Mouse (Mus musculus): ENCODE measurements at regions not wholly inside any gene's neighbourhood (a gene's known extent, or its start where the extent isn't known, plus 50 kb on each side); places are given as distances from the start of the nearest gene placed in this dataset.

DNA sequence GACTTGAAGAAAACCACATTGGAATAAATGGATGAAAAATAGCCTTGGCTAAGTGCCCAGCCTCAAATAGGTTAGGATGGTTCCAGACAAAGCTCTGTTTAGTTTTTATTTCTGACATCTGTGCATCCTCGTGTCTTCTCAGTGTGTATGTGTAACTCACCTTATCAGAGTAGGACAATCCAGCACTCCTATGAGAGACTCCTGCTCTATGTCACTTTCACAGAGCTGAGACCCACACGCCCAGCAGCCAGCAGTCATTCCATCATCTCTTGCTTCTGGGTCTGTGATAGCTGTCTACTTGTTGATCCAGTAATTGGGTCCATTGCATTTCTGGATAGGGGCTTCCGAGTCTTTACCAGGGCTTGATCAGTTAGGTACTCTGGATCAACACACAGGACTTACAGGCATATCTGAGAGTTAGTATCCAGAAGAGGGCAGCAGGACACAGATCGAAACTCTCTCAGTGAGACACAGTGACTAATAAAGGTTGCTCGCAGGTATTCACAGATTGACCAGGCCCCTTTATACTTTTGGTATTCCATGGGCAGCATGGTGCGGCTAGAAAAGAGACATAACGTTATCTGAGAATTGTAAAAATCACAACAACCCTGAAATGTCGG is 286.3 kb upstream of the Fam92a start:
- intact Hi-C loops (cut with DNase I): no loop called here

GRCm38 (mm10) chr4:12452086-12452485 is 280.3 kb upstream of the Fam92a start:
- intact Hi-C loops (cut with DNase I): no loop called here

DNA sequence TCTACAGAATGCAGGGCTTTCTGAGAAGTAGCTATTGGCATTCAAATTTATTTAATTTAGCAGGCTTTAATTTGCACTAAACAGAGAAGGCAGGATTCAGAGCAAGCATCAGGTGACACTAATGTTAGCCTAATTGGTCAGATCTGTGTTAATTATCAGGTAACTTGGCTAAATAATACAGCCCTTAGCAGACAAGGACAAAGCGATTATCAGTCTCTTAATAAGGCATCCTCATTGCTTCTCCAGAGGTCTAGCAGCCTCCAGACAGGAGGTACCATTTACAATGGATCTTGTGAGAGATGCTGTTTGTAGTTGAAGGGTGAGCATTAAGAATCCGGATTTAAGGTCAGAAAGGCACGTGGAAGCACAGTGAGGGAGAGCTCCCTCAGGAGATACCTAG is 253.7 kb upstream of the Fam92a start:
- intact Hi-C loops (cut with DNase I): no loop called here

- intact Hi-C loops (cut with DNase I): no loop called here
These were observed 250.0 kb upstream of the Fam92a start for GRCm38 (mm10) chr4:12421628-12422319.

- intact Hi-C loops (cut with DNase I): no loop called here
These were observed 246.3 kb upstream of the Fam92a start for GRCm38 (mm10) chr4:12418086-12418485.

GRCm38 (mm10) chr4:12395344-12395743 is 223.5 kb upstream of the Fam92a start:
- intact Hi-C loops (cut with DNase I): no loop called here

GRCm38 (mm10) chr4:12376797-12377570 is 205.2 kb upstream of the Fam92a start:
- intact Hi-C loops (cut with DNase I): no loop called here

GRCm38 (mm10) chr4:12369551-12369950 is 197.7 kb upstream of the Fam92a start:
- intact Hi-C loops (cut with DNase I): no loop called here

DNA sequence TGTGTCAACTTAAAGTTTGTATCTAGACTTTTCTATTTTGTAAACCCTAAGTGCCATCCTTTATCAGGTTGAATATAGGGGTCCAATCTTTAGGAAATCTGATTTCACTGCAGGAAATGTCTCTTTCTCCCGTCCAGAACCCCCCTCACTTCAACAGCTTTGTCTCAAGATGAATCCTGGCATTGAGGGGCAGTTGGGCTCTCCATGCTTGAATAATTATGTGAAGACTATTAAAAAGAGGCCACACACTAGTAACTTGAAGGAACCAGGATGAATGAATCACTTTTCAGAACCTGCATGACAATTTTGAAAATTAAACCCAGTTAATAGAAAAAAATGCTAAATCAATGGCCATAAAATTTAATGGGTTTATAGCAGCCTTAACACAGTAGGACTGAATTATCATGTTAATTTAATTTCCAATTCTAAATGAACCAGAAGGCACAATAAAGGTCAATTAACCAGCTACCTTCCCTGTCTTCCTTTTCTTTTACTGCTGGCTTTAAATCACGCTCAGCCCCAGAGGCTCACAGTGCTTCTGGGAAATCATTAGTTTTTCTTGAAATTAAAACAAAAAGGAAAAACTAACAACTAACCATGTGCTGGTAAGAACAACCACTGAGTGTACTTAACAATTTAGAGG is 185.3 kb upstream of the Fam92a start:
- intact Hi-C loops (cut with DNase I): no loop called here

GRCm38 (mm10) chr4:12353337-12353856 is 181.6 kb upstream of the Fam92a start:
- intact Hi-C loops (cut with DNase I): no loop called here

DNA sequence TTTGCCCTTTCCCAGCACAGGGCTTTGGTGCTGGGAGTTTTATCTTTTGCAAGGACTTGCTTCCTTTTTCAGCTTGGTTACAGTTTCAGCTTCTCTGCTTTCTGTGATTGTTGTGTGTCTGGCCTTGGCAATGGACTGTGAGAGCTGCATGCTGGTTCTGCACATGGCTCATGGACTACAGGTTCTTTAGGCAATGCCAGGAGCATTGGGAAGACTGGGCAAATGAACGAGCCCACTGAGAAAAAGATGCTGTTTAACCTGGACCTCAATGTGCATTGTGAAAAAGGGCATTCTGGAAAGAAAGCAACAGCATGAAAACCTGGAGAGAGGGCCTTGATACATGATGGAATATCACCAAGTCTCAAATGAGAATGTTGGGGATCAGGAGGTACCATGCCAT is 167.4 kb upstream of the Fam92a start:
- intact Hi-C loops (cut with DNase I): no loop called here

- intact Hi-C loops (cut with DNase I): no loop called here
These were observed 163.2 kb upstream of the Fam92a start for GRCm38 (mm10) chr4:12334832-12335587.

DNA sequence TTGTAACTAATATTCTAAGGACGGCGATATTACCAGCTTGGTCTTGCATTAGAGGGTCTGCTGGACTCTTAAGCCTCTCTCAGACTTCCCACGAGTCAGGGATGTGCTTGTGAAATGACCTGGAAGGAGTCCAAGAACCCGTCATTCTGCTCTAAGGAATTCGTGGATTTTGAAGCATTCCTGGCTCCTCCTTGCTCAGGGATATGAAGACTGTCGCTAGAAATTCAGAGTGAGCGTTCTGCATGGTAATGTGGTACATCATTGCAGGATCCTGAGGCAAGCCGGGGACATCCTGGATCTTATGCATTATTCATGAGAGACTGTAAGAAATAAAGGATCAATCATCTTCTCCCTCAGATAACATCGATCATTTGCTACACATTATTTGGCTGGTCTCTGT is 162.6 kb upstream of the Fam92a start:
- intact Hi-C loops (cut with DNase I): no loop called here

DNA sequence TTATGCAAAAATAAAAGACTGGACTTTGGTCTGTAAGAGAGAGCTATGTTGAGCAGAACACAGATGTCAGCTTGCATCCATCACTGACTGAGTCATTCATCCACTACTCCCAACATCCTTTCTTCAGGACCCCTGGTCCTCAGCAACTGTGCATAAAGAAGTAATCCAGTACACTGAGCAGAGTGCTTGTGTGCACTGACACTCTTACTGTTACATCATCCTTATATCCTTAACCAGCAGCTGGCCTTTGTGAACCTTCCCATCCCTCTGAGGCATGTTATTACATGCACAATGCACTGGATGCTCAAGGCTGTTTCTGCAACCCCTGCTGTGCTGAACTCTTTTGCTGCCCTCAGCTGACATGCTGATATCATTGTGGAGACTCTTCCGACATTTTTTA is 144.2 kb upstream of the Fam92a start:
- intact Hi-C loops (cut with DNase I): no loop called here

- intact Hi-C loops (cut with DNase I): no loop called here
These were observed 136.5 kb upstream of the Fam92a start for GRCm38 (mm10) chr4:12308332-12308731.

DNA sequence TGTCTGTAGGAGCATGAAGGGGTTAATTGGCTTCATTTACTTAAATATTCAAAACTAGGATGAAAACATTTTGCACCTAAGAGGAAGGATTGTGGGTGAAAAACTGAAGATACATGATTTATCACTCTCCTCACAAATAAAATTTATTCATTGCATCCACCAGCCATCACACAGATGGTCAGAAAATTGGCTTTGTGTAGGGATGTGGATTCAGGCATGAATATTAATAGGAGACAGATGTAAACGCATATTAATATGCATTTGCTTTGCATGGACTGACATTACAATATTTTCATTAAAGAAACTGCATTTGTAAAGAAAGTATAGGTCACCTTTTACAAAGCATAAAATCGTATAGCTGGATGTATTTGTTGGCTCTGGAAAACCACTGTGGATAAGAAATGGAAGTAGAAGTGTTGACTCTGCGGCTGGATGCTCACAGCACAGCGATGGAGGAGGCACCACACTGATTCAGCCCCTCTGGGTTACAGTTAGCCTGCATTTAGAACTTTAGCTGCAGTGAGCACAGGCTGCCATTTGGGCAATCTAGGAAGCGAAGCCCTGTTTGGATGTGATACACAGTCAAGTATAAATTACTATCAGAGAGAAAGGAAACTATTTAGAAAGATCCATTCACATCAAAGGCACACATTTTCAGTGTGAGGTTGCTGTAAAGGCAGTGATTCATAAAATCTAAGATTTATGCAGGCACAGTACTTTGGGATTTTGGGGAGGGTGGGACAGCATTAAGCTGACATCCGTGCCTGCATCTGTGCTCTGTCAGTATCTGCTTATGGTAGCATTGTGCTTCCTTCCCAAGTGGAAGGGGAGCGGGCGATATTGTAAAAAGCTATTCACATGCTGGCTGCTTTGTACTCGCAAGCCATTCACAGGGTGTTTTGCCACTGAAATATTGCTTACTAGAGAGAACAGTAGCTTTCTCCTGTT is 135.1 kb upstream of the Fam92a start:
- intact Hi-C loops (cut with DNase I): no loop called here

- intact Hi-C loops (cut with DNase I): no loop called here
These were observed 115.4 kb upstream of the Fam92a start for GRCm38 (mm10) chr4:12287079-12287686.

DNA sequence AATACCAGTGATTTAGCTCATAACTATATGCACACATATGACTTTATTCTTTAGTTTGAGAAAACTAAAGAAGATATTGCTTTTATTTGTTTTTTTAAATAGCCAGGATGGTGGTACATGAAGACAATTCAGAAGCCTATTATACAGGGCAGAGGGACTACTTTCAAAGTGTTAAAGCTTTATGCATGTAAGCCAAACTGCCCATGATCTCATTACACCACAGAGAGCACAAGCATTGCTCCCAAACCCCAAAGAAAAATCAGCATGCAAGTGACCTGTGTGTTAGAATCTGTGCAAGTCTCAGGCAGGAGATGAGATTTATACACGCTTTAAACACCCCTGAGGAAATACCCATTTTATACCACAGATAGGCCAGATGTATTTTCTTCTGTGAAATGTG is 114.6 kb upstream of the Fam92a start:
- intact Hi-C loops (cut with DNase I): no loop called here

DNA sequence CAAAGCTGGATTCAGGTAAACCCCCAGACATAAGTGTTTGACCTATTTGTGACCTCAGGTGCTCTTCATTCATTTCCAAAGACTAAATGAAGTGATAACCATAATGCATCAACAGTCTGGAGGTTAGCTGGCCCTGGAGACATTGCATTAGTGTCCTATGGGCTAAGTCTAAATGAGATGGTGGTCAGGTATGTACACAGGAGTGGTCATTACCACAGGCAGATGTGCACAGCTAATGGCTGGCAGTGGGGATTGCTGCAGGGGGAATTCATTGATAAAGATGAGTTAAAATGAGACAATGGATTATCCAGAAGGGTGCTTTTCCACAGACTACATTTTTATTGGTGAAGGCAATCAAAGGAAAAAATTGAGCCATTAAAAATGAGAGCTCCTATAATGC is 114.2 kb upstream of the Fam92a start:
- intact Hi-C loops (cut with DNase I): no loop called here

Data from adrenal gland (tissue).